Mouse (Mus musculus) left cerebral cortex, adult 2 months (tissue): ENCODE data around the gene Mtmr12. TPM values are rescaled to one million over a fixed set of nuclear protein-coding genes. Genes with fewer than 3 reads are reported as not detected.
"Not testable (repeated sequence)": the region's sequence is repeated elsewhere in the genome, so short reads cannot be mapped to it uniquely, and the experiment has no call there.

Source experiments
- DNase-seq, 2 experiments: peaks; one replicate each; pipeline ENCODE4 v3.0.0; 2021 to 2022; ENCODE audit warnings: low spot score in 2 of 2, mixed read lengths in 1 of 2; ENCODE audit errors: extremely low spot score in 1 of 2
- H3K27ac ChIP-seq: fragments of 200-600 bp; 2 replicates; pipeline ENCODE4 v1.8.1; 2022
- H3K4me3 ChIP-seq: fragments of 200-600 bp; 2 replicates; pipeline ENCODE4 v1.8.1; 2022
- CTCF ChIP-seq: fragments of 200-600 bp; IDR thresholded peaks from 2 replicates; pipeline ENCODE4 v1.8.1; 2022; ENCODE audit warnings: antibody characterized with exemption, mild to moderate bottlenecking, moderate library complexity
- intact Hi-C: fragments of 180-260 bp; cut with DNase I; formaldehyde crosslinking; loops from one replicate; pipeline ENCODE4 v1.15.1; 2025
- total RNA-seq, 2 experiments: library from RNA; stranded (reverse); gene quantifications; 2 replicates each; pipeline ENCODE4 v1.2.3; 2021

Gene Mtmr12
- total RNA-seq, 2 experiments from 2014 or later = 54.9 to 55.6 TPM

- Histone ChIP-seq H3K27ac (no peak overlapping the region), H3K4me3 (no peak overlapping the region)
- TF ChIP-seq CTCF = no peak
- no peak for DNase-seq
- intact Hi-C loops = no loop called here
Measured at GRCm38 (mm10) chr15:12201856-12202255, 3.0 kb upstream of the Mtmr12 start.

- TF ChIP-seq CTCF = no peak
- Histone ChIP-seq H3K4me3 (no peak overlapping the region), H3K27ac (no peak overlapping the region)
- intact Hi-C loops = no loop called here
- DNase-seq = no peak
Measured at GRCm38 (mm10) chr15:12202456-12202855, 2.4 kb upstream of the Mtmr12 start.

GRCm38 (mm10) chr15:12203008-12203407 lies 1.8 kb upstream of the Mtmr12 start:
- H3K27ac ChIP-seq, intact Hi-C loops, H3K4me3 ChIP-seq, DNase-seq: not testable (repeated sequence)

GRCm38 (mm10) chr15:12203512-12204318 lies 1.1 kb upstream of the Mtmr12 start:
- Histone ChIP-seq H3K4me3 (no peak overlapping the region), H3K27ac (no peak overlapping the region)
- intact Hi-C loops = no loop called here
- no peak for DNase-seq
- no peak for TF ChIP-seq CTCF

- TF ChIP-seq CTCF = no peak
- no peak for DNase-seq
- peak overlapping the region; percentile 85 for H3K4me3 ChIP-seq
- peak overlapping the region; percentile 93 for H3K27ac ChIP-seq
- intact Hi-C loops = loop anchor here (5.0 kb wide), 1 partner anchor 117 kb away; the partner anchor contains the start of genes 1810049J17Rik and Golph3
Measured at GRCm38 (mm10) chr15:12205160-12205901, 503 bp downstream of the Mtmr12 start.

- Histone ChIP-seq H3K27ac (peak overlapping the region; percentile 93), H3K4me3 (peak overlapping the region; percentile 85)
- intact Hi-C loops = loop anchor here (5.0 kb wide), 1 partner anchor 116 kb away; the partner anchor contains the start of genes 1810049J17Rik and Golph3
- TF ChIP-seq CTCF = no peak
- DNase-seq = no peak
Measured at GRCm38 (mm10) chr15:12205902-12206645, 1.2 kb downstream of the Mtmr12 start.

GRCm38 (mm10) chr15:12206646-12207222 lies 1.9 kb downstream of the Mtmr12 start:
- intact Hi-C loops = loop anchor here (5.0 kb wide), 1 partner anchor 116 kb away; the partner anchor contains the start of genes 1810049J17Rik and Golph3
- TF ChIP-seq CTCF = no peak
- H3K4me3 ChIP-seq = peak overlapping the region; percentile 85
- no peak for DNase-seq
- peak overlapping the region; percentile 93 for H3K27ac ChIP-seq

GRCm38 (mm10) chr15:12207556-12208090 lies 2.8 kb downstream of the Mtmr12 start:
- no peak for TF ChIP-seq CTCF
- DNase-seq = no peak
- intact Hi-C loops = loop anchor here (5.0 kb wide), 1 partner anchor 115 kb away; the partner anchor contains the start of genes 1810049J17Rik and Golph3
- Histone ChIP-seq H3K4me3 (peak overlapping the region; percentile 85; the same call in 1 of the 2 replicates), H3K27ac (peak overlapping the region; percentile 93)

- intact Hi-C loops = loop anchor here (10.0 kb wide), 1 partner anchor 583 kb away; no protein-coding TSS in a partner anchor
- peak; percentile 57 to 70 for DNase-seq
- Histone ChIP-seq H3K27ac (peak overlapping the region; percentile 25; the same call in 1 of the 2 replicates), H3K4me3 (no peak overlapping the region)
- TF ChIP-seq CTCF = no peak
Measured at GRCm38 (mm10) chr15:12211577-12211976, 6.7 kb downstream of the Mtmr12 start.

GRCm38 (mm10) chr15:12212266-12212665 lies 7.4 kb downstream of the Mtmr12 start:
- intact Hi-C loops = loop anchor here (10.0 kb wide), 1 partner anchor 583 kb away; no protein-coding TSS in a partner anchor
- DNase-seq = no peak

More at GRCm38 (mm10) chr15:12212266-12212665, 7.4 kb downstream of the Mtmr12 start:
- Histone ChIP-seq H3K4me3 (no peak overlapping the region), H3K27ac (peak overlapping the region; percentile 50; the same call in 1 of the 2 replicates)
- TF ChIP-seq CTCF = no peak
